Mouse (Mus musculus) layer of hippocampus, adult 8-10 months (tissue): ENCODE results near the gene Cnp. TPM values are rescaled to one million over a fixed set of nuclear protein-coding genes. Genes with fewer than 3 reads are reported as not detected.
"Not testable (repeated sequence)": the region's sequence is repeated elsewhere in the genome, so short reads cannot be mapped to it uniquely, and the experiment has no call there.

Experiments used
- DNase-seq, 2 experiments: peaks; one replicate each; pipeline ENCODE4 v3.0.0; 2022; ENCODE audit warnings: low spot score in 2 of 2
- total RNA-seq, 4 experiments: library from RNA; stranded (reverse); gene quantifications; 2 replicates each; pipeline ENCODE4 v1.2.4; 2022

Gene Cnp
- total RNA-seq, 4 experiments from 2014 or later: 162 to 216 (median 203) TPM

DNA sequence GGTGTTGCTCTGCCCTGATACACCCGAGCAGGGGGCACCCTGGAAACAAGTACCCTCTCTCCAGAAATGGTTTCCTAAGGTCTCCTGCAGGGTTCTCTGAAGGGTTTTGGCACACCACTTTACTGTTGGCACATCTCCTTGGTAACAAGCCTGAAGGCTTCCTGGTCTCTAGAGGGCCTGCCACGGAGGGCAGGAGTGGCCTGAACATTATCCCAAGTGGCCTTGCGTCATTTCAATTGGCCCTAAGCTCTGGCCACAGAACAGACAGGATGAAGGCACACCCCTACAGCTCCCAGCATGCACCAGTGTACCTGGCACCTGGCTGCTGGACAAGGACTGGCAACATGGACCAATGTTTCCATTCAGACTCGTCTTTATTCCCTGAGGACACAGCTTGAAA is 21.9 kb upstream of the Cnp start:
- no peak for DNase-seq

DNA sequence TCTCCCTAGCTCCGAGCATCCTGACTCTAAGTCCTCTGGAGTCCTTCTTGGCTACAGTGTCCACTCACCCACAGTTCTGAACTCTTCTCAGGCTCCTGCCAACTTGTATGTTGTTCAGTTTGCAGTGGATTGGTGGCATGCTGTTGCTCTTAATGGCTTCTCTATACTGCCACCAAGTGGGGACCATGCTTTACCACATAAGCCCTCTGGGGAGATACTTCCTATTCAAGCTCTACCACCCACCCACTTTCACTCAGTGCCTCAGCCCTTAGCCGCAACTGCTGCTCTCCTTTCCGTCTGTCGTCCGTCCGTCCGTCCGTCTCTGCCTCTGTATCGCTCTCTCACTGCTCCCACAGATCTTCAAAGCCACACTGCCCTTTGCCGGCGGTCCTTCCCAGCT is 19.1 kb upstream of the Cnp start:
- peak; percentile 46 for DNase-seq

- DNase-seq: no peak
Measured at GRCm38 (mm10) chr11:100557563-100557962, 17.1 kb upstream of the Cnp start.

- no peak for DNase-seq
Measured at GRCm38 (mm10) chr11:100559476-100559875, 15.2 kb upstream of the Cnp start.

- no peak for DNase-seq
Measured at GRCm38 (mm10) chr11:100561748-100562147, 13.0 kb upstream of the Cnp start.

- peak; percentile 80 to 83 for DNase-seq
Measured at GRCm38 (mm10) chr11:100564297-100564696, 10.4 kb upstream of the Cnp start.

DNA sequence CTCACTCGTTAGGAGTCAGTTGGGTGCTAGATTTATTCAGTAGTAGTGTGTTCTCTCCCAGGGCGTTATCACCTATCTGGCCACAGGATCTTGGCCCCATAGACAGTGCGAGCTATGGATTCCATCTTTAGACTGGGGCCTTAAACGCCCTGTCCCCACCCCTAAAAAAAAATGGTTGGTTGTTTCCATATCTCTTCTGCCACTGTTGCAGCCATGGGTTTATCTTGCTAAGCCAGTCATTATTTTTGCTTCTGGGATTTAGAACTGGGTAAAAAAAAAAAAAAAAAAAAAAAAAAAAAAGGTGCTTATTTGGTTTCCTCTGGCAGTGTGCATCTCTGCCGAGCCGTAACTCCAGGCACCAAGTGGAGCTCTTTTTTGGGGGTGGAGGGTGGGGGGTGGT is 10.0 kb upstream of the Cnp start:
- DNase-seq: no peak

DNA sequence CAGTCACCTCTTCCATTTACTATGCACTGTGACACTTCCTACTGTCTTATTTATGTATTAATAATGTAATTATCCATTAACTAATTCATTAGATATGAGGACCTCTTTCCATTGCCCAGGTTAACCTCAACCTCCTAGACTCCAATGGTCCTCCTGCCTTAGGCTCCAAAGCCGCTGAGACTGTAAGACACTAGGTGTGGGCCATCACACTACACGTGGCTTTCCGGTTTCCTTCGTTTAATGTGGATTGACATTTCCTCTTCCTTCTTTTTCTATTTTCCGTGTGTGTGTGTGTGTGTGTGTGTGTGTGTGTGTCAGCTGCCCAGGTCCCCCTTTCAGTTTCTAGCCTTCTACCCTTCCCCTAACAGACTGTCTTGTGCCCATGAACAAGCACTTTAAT is 7.5 kb upstream of the Cnp start:
- DNase-seq: no peak

DNA sequence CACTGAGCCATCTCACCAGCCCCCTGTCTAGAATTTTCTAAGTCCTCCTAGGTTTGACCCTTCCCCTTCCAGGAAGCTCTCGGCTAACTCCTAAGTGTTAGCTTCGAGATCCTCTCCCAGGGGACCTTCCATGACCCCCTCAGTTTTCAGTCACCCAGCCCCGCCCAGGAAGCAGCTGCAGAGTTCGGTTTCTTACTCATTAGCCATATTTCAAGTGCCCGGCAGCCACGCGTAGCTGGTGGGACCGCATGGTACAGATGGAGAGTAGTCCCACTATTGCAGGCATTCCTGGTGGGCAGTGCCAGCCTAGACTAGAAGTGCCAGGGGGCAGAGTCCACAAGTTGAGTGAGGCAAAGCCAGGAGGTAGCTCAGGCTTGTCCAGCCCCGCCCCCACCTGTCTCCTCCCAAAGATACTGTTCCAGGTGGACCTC is 6.9 kb upstream of the Cnp start:
- DNase-seq: no peak

DNA sequence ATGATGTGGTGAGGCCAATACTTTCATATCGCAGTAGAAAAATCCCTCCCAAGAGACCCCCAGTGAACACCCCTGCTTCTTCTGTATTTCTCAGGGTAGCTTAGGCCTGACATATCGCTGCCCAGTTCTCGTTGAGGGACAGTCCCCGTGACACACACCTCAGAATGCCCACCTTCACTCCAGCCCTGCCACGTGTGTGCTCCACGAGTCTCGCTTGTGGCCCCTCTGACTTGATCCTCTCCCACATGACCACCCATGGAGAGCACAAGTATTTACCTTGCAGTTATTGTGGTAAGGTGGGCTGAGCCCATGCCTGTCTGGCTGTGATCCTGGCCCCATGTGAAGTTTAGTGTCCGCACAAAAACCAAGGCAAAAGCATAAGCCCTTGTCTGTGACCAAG is 6.0 kb upstream of the Cnp start:
- DNase-seq: no peak

- no peak for DNase-seq
Measured at GRCm38 (mm10) chr11:100569789-100570188, 4.9 kb upstream of the Cnp start.

- DNase-seq: peak; percentile 71 to 83
Measured at GRCm38 (mm10) chr11:100570430-100571201, 4.1 kb upstream of the Cnp start.

- DNase-seq: peak; percentile 38 to 52
Measured at GRCm38 (mm10) chr11:100571202-100571567, 3.5 kb upstream of the Cnp start.

DNA sequence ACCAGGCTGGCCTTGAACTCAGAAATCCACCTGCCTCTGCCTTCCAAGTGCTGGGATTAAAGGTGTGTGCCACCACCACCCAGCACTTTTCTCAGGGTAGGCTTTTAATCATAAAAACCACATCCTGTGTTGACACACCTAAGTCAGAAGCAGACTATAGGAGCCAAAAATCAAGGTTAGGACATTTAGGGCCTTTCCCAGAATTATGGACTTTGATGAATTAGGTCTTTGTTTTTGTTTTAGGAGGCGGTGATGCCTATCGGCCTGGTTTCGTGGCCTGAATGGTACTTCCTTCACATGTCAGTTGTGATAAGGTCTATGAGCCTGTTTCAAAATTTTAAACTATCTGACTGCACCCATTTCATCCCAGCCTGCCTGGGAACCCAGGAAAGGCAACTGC is 516 bp upstream of the Cnp start:
- no peak for DNase-seq

DNA sequence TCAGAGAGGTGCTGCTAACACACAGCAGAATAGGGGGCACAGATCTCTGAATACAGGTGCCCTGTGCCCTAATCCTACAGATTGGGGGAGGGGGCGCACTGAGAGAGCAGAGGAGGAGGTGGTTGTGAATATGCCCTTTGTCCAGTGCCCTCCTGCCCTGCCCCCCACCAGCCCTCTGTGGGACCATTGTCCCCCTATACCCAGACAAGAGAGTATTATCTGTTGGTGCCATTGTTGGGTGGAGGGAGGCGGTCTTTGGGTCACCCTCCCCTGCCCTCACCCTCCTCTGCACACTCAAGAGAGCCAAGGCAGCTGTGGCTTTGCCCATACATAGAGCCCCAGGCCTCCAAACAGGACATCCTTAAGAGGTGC is 766 bp downstream of the Cnp start:
- DNase-seq: peak in 1 of 2 experiments; percentile 85

DNA sequence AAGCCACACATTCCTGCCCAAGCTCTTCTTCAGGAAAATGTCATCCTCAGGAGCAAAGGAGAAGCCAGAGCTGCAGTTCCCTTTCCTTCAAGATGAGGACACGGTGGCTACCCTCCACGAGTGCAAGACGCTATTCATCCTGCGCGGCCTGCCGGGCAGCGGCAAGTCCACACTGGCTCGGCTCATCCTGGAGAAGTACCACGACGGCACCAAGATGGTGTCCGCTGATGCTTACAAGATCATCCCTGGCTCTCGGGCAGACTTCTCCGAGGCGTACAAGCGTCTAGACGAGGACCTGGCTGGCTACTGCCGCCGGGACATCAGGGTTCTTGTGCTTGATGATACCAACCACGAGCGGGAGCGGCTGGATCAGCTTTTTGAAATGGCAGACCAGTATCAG is 1.6 kb downstream of the Cnp start:
- no peak for DNase-seq

GRCm38 (mm10) chr11:100577852-100578599 is 3.3 kb downstream of the Cnp start:
- DNase-seq: no peak

DNA sequence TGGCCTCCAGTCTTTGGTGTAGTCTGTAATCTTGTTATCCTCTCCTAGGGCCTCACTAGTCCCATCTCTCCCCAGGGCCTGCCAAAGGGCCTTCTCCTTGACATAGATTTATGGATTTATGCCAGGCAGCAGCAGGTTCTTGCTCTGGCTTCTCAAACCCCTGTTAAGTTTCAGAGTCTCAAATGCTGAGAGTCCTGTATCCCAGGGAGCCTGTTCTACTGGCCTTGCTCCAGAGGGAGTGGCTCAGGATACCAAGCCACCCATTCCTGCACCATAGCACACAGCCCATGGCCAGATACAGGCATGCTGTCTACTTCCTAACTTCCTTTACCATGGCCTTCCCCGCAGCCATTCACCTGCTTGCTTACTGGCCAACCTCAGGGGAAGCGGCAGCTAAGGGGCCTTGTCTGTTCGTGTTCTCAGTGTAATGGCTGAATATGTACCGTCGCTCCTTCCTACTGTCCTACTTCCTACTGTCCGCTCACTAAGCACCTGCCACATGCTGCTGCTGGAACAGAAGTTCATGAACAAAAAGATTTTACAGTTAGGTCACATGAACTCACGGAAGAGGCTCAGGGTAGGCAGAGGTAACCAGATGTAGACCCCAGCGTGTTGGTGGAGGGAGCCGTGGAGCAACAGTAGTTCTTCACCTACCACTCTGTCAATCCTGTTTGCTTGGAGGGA is 4.6 kb downstream of the Cnp start:
- no peak for DNase-seq

GRCm38 (mm10) chr11:100580275-100580674 is 5.6 kb downstream of the Cnp start:
- DNase-seq: no peak

DNA sequence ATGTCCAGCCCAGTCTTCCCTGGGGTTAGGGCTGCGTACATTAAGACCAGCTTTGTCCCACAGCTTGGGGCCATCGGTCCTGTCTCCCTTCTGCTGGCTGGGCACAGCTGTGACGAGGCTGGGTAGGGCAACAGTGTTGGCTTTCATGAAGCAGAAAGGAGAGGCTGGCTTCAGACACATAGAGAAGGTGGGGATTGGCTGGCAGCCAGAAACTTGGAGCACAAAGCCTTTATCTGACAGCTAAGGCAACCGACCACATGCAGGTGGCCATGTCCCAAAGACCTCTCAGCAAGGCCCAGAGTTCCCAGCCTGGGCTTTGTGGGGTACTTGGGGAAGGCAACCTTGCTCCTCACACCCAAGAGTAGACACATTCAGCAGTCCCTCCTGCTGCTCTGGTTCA is 7.1 kb downstream of the Cnp start:
- DNase-seq: peak; percentile 65 to 79

DNA sequence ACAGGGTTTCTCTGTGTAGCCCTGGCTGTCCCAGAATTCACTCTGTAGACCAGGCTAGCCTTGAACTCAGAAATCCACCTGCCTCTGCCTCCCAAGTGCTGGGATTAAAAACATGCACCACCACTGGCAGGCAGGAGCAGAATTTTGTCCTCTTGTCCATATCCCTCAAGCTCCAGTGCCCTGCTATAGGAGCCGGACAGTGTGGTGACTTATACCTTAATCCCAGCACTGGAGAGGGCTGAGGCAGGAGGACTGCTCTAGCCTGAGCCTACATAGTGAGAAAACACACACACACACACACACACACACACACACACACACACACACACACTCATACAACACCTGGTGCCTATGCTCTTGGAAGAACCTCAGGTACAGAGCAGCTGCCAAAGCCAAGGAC is 7.7 kb downstream of the Cnp start:
- DNase-seq: not testable (repeated sequence)

- DNase-seq: no peak
Measured at GRCm38 (mm10) chr11:100582836-100583235, 8.1 kb downstream of the Cnp start.
